Mouse (Mus musculus): ENCODE data around the gene Dnajc7.

GRCm38 (mm10) chr11:100568692-100569091 is 51.3 kb downstream of the Dnajc7 start:
- TF ChIP-seq POLR2A (IDR thresholded peaks at IDR 0.05; ENCODE audit: borderline replicate concordance, control insufficient read depth, low read depth, low read length) (no peak), CTCF (IDR thresholded peaks at IDR 0.05; ENCODE audit: control insufficient read depth, insufficient read depth, low read length) (no peak)

All from bone marrow, adult 2 months (tissue).